Mouse (Mus musculus): ENCODE results near the gene Mpg. TPM values are rescaled to one million over a fixed set of nuclear protein-coding genes. Genes with fewer than 3 reads are reported as not detected.

Gene Mpg
- polyA plus RNA-seq, 1 experiment from 2014 or later, result 19.1 TPM

DNA sequence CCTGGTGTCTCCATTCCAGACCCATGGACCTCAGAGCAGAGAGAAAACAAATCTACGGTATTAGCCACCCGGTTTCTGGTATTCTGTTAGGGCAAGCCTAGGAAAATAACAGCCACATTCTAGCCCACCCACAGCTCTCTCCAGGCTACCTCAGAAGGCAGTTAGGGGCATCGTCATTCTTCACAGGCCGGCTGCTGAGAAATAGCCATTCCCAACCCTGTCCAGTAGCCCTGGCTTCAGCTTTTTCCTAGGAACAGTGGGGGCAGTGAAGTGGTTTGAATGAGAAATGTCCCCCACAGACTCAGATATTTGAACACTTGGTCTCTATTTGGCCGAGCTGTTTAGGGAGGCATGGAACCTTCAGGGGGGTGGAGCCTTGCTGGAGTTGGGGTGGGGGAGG, 36.9 kb upstream of the Mpg start:
- H3K4me2 ChIP-seq (ENCODE audit: low read depth, low read length), result no peak overlapping the region
- no peak for ATAC-seq (replicated peaks; ENCODE audit: extremely low read depth, insufficient read depth, low FRiP score)
- H3K4me3 ChIP-seq (ENCODE audit: low read length), result no peak overlapping the region
- H3K4me1 ChIP-seq (ENCODE audit: control insufficient read depth, insufficient read depth, low read length), result peaks cover 4% of the 10 kb centered on the region; the same call in 1 of the 2 replicates
- H3K9me3 ChIP-seq (replicated peaks; ENCODE audit: control insufficient read depth, low read length), result no peaks in the 10 kb centered on the region; the same call in 1 of the 2 replicates
- 76% methylated on average over 5 of the region's 5 CpGs for WGBS
- H3K27ac ChIP-seq (ENCODE audit: low read length), result no peak overlapping the region
- no peak overlapping the region for H3K9ac ChIP-seq (ENCODE audit: low read length)
- H3K36me3 ChIP-seq (ENCODE audit: control insufficient read depth, insufficient read depth), result no peaks in the 10 kb centered on the region
- no peaks in the 10 kb centered on the region for H3K27me3 ChIP-seq (ENCODE audit: control insufficient read depth, insufficient read depth, low read length)

- Histone ChIP-seq H3K9me3 (replicated peaks; ENCODE audit: control insufficient read depth, low read length) (no peaks in the 10 kb centered on the region; the same call in 1 of the 2 replicates), H3K4me2 (ENCODE audit: low read depth, low read length) (no peak overlapping the region), H3K27me3 (ENCODE audit: control insufficient read depth, insufficient read depth, low read length) (no peaks in the 10 kb centered on the region), H3K9ac (ENCODE audit: low read length) (no peak overlapping the region), H3K27ac (ENCODE audit: low read length) (no peak overlapping the region), H3K4me1 (ENCODE audit: control insufficient read depth, insufficient read depth, low read length) (peaks cover 4% of the 10 kb centered on the region; the same call in 1 of the 2 replicates), H3K36me3 (ENCODE audit: control insufficient read depth, insufficient read depth) (no peaks in the 10 kb centered on the region), H3K4me3 (ENCODE audit: low read length) (no peak overlapping the region)
- WGBS, result 73% methylated on average over 9 of the region's 9 CpGs
- ATAC-seq (replicated peaks; ENCODE audit: extremely low read depth, insufficient read depth, low FRiP score), result no peak
Observed at GRCm38 (mm10) chr11:32190119-32190518, 36.2 kb upstream of the Mpg start.

DNA sequence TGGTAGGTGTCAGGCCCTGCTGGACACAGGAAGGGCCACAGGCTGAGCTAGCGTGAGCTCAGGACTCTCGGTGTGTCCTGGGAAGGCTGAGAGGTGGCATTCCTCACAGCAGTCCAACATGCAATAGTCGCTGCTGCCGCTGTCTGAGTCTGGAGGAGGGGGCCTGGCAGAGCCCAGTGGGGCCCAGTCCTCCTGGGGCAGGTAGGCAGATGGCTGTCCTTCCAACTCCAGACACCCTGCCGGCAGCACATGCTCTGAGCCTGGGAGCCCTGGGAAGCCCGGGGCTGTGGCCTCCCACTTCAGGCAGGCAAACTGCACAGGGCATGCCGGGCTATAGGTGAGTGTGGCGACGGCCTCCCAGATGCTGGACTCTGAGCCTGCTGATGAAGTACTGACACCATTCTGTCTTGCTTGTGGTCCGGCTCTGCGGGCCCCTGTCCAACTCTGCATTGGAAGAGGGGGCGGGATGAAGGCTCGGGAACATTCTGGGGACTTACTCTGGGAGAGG, 35.6 kb upstream of the Mpg start:
- Histone ChIP-seq H3K36me3 (ENCODE audit: control insufficient read depth, insufficient read depth) (no peaks in the 10 kb centered on the region), H3K9ac (ENCODE audit: low read length) (no peak overlapping the region), H3K4me2 (ENCODE audit: low read depth, low read length) (no peak overlapping the region), H3K4me3 (ENCODE audit: low read length) (no peak overlapping the region), H3K9me3 (replicated peaks; ENCODE audit: control insufficient read depth, low read length) (no peaks in the 10 kb centered on the region; the same call in 1 of the 2 replicates), H3K27me3 (ENCODE audit: control insufficient read depth, insufficient read depth, low read length) (no peaks in the 10 kb centered on the region), H3K27ac (ENCODE audit: low read length) (no peak overlapping the region), H3K4me1 (ENCODE audit: control insufficient read depth, insufficient read depth, low read length) (peaks cover 4% of the 10 kb centered on the region; the same call in 1 of the 2 replicates)
- no peak for ATAC-seq (replicated peaks; ENCODE audit: extremely low read depth, insufficient read depth, low FRiP score)
- 65% methylated on average over 13 of the region's 13 CpGs for WGBS

- ATAC-seq (replicated peaks; ENCODE audit: extremely low read depth, insufficient read depth, low FRiP score), result no peak
- H3K4me2 ChIP-seq (ENCODE audit: low read depth, low read length), result no peak overlapping the region
- no peak overlapping the region for H3K9ac ChIP-seq (ENCODE audit: low read length)
- no peaks in the 10 kb centered on the region for H3K27me3 ChIP-seq (ENCODE audit: control insufficient read depth, insufficient read depth, low read length)
- peaks cover 4% of the 10 kb centered on the region; the same call in 1 of the 2 replicates for H3K4me1 ChIP-seq (ENCODE audit: control insufficient read depth, insufficient read depth, low read length)
- H3K4me3 ChIP-seq (ENCODE audit: low read length), result no peak overlapping the region
- H3K36me3 ChIP-seq (ENCODE audit: control insufficient read depth, insufficient read depth), result no peaks in the 10 kb centered on the region
- H3K27ac ChIP-seq (ENCODE audit: low read length), result no peak overlapping the region
- 93% methylated on average over 10 of the region's 10 CpGs for WGBS
- no peaks in the 10 kb centered on the region for H3K9me3 ChIP-seq (replicated peaks; ENCODE audit: control insufficient read depth, low read length)
Observed at GRCm38 (mm10) chr11:32193156-32193555, 33.1 kb upstream of the Mpg start.

DNA sequence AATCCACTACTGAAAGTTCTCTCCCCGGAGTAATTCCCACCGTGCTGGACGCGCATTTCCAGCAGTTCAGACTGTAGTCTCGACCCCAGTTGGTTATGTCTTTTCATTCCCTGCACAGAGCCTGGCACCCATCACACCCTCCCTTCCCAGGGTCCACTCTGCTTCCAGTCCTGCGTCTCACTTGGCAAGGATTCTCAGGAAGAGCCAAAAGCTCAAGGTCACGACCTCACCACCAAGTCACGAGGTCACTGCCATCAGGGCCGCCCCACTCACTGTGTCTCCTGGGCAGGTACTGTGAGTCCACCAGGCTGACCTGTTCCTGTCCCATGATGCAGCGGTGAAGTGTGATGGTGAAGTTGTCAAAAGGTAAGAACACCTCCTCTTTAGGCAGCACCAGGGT, 32.2 kb upstream of the Mpg start:
- no peaks in the 10 kb centered on the region for H3K36me3 ChIP-seq (ENCODE audit: control insufficient read depth, insufficient read depth)
- 73% methylated on average over 10 of the region's 10 CpGs for WGBS
- no peaks in the 10 kb centered on the region for H3K27me3 ChIP-seq (ENCODE audit: control insufficient read depth, insufficient read depth, low read length)
- H3K4me1 ChIP-seq (ENCODE audit: control insufficient read depth, insufficient read depth, low read length), result peaks cover 4% of the 10 kb centered on the region; the same call in 1 of the 2 replicates
- no peak overlapping the region for H3K27ac ChIP-seq (ENCODE audit: low read length)
- H3K4me2 ChIP-seq (ENCODE audit: low read depth, low read length), result no peak overlapping the region
- no peak overlapping the region for H3K4me3 ChIP-seq (ENCODE audit: low read length)
- no peak overlapping the region for H3K9ac ChIP-seq (ENCODE audit: low read length)
- H3K9me3 ChIP-seq (replicated peaks; ENCODE audit: control insufficient read depth, low read length), result no peaks in the 10 kb centered on the region
- ATAC-seq (replicated peaks; ENCODE audit: extremely low read depth, insufficient read depth, low FRiP score), result no peak

- H3K9ac ChIP-seq (ENCODE audit: low read length), result no peak overlapping the region
- 79% methylated on average over 5 of the region's 5 CpGs for WGBS
Observed at GRCm38 (mm10) chr11:32194626-32195025, 31.7 kb upstream of the Mpg start.

GRCm38 (mm10) chr11:32195867-32196540, 30.3 kb upstream of the Mpg start:
- Histone ChIP-seq H3K4me3 (ENCODE audit: low read length) (no peak overlapping the region), H3K27ac (ENCODE audit: low read length) (no peak overlapping the region; the same call in 1 of the 2 replicates), H3K4me1 (ENCODE audit: control insufficient read depth, insufficient read depth, low read length) (peaks cover 4% of the 10 kb centered on the region; the same call in 1 of the 2 replicates), H3K27me3 (ENCODE audit: control insufficient read depth, insufficient read depth, low read length) (no peaks in the 10 kb centered on the region), H3K9ac (ENCODE audit: low read length) (no peak overlapping the region; the same call in 1 of the 2 replicates), H3K4me2 (ENCODE audit: low read depth, low read length) (no peak overlapping the region; the same call in 1 of the 2 replicates), H3K9me3 (replicated peaks; ENCODE audit: control insufficient read depth, low read length) (no peaks in the 10 kb centered on the region), H3K36me3 (ENCODE audit: control insufficient read depth, insufficient read depth) (no peaks in the 10 kb centered on the region)
- 23% methylated on average over 11 of the region's 11 CpGs for WGBS
- ATAC-seq (replicated peaks; ENCODE audit: extremely low read depth, insufficient read depth, low FRiP score), result no peak

More at GRCm38 (mm10) chr11:32194626-32195025, 31.7 kb upstream of the Mpg start:
- no peaks in the 10 kb centered on the region for H3K9me3 ChIP-seq (replicated peaks; ENCODE audit: control insufficient read depth, low read length)
- H3K36me3 ChIP-seq (ENCODE audit: control insufficient read depth, insufficient read depth), result no peaks in the 10 kb centered on the region
- no peak for ATAC-seq (replicated peaks; ENCODE audit: extremely low read depth, insufficient read depth, low FRiP score)
- H3K27me3 ChIP-seq (ENCODE audit: control insufficient read depth, insufficient read depth, low read length), result no peaks in the 10 kb centered on the region
- H3K4me2 ChIP-seq (ENCODE audit: low read depth, low read length), result no peak overlapping the region
- no peak overlapping the region for H3K27ac ChIP-seq (ENCODE audit: low read length)
- H3K4me3 ChIP-seq (ENCODE audit: low read length), result no peak overlapping the region
- peaks cover 4% of the 10 kb centered on the region; the same call in 1 of the 2 replicates for H3K4me1 ChIP-seq (ENCODE audit: control insufficient read depth, insufficient read depth, low read length)

DNA sequence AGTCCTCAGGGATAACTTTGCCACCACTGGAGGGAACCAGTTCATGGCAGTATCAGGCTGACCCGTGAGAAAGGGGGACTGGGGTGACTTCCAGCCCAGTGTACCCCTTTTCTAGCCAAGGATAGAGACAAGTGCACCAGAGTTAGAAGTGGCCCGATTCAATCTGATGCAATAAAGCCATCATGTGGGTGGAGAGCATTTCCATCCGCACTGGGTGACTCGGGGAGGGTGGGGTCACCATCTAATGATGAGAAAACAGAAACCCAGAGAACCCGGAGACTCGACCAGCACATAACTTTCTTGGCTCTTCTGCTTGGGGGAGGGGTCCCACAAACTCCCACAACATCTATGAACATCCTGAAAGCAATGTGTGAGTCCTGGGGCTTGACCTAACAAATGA, 29.6 kb upstream of the Mpg start:
- H3K4me3 ChIP-seq (ENCODE audit: low read length), result no peak overlapping the region
- H3K27ac ChIP-seq (ENCODE audit: low read length), result no peak overlapping the region
- H3K9ac ChIP-seq (ENCODE audit: low read length), result no peak overlapping the region
- H3K36me3 ChIP-seq (ENCODE audit: control insufficient read depth, insufficient read depth), result no peaks in the 10 kb centered on the region
- no peaks in the 10 kb centered on the region for H3K27me3 ChIP-seq (ENCODE audit: control insufficient read depth, insufficient read depth, low read length)
- H3K4me2 ChIP-seq (ENCODE audit: low read depth, low read length), result no peak overlapping the region
- no peak for ATAC-seq (replicated peaks; ENCODE audit: extremely low read depth, insufficient read depth, low FRiP score)
- WGBS, result 66% methylated on average over 6 of the region's 6 CpGs
- H3K9me3 ChIP-seq (replicated peaks; ENCODE audit: control insufficient read depth, low read length), result no peaks in the 10 kb centered on the region
- no peaks in the 10 kb centered on the region for H3K4me1 ChIP-seq (ENCODE audit: control insufficient read depth, insufficient read depth, low read length)

GRCm38 (mm10) chr11:32197766-32198165, 28.5 kb upstream of the Mpg start:
- no peaks in the 10 kb centered on the region for H3K4me1 ChIP-seq (ENCODE audit: control insufficient read depth, insufficient read depth, low read length)
- no peak for ATAC-seq (replicated peaks; ENCODE audit: extremely low read depth, insufficient read depth, low FRiP score)
- H3K9ac ChIP-seq (ENCODE audit: low read length), result no peak overlapping the region
- no peaks in the 10 kb centered on the region for H3K36me3 ChIP-seq (ENCODE audit: control insufficient read depth, insufficient read depth)
- H3K27ac ChIP-seq (ENCODE audit: low read length), result no peak overlapping the region
- no peaks in the 10 kb centered on the region for H3K9me3 ChIP-seq (replicated peaks; ENCODE audit: control insufficient read depth, low read length)
- H3K27me3 ChIP-seq (ENCODE audit: control insufficient read depth, insufficient read depth, low read length), result no peaks in the 10 kb centered on the region
- H3K4me2 ChIP-seq (ENCODE audit: low read depth, low read length), result no peak overlapping the region
- 53% methylated on average over 3 of the region's 3 CpGs for WGBS
- H3K4me3 ChIP-seq (ENCODE audit: low read length), result no peak overlapping the region

All from heart, embryonic 16.5 days (tissue).